Mouse (Mus musculus): ENCODE results near the gene Sox6. TPM values are rescaled to one million over a fixed set of nuclear protein-coding genes. Genes with fewer than 3 reads are reported as not detected.
A peak's percentile ranks its signal among the peaks of the same experiment; 100 is the strongest.

Gene Sox6
- polyA plus RNA-seq, 1 experiment from 2014 or later = 63.2 TPM

- ATAC-seq (ENCODE audit: low FRiP score, low read depth) = no peak
- Histone ChIP-seq H3K4me2 (replicated peaks) (no peak overlapping the region), H3K9me3 (no peaks in the 10 kb centered on the region), H3K27ac (replicated peaks) (no peak overlapping the region), H3K9ac (replicated peaks) (no peak overlapping the region), H3K27me3 (no peaks in the 10 kb centered on the region), H3K4me1 (no peaks in the 10 kb centered on the region), H3K36me3 (no peaks in the 10 kb centered on the region), H3K4me3 (no peak overlapping the region)
- whole genome bisulfite sequencing = 88% methylated on average over 5 of the region's 5 CpGs
These were observed 58.6 kb downstream of the Sox6 start for GRCm38 (mm10) chr7:115979813-115980512.

- H3K36me3 ChIP-seq = no peaks in the 10 kb centered on the region
- no peak overlapping the region for H3K4me3 ChIP-seq
- no peak overlapping the region for H3K9ac ChIP-seq (replicated peaks)
- no peaks in the 10 kb centered on the region for H3K4me1 ChIP-seq
- H3K9me3 ChIP-seq = no peaks in the 10 kb centered on the region
- 96% methylated on average over 2 of the region's 2 CpGs for WGBS
- no peaks in the 10 kb centered on the region for H3K27me3 ChIP-seq
- H3K27ac ChIP-seq (replicated peaks) = no peak overlapping the region
- no peak overlapping the region for H3K4me2 ChIP-seq (replicated peaks)
- no peak for ATAC-seq (ENCODE audit: low FRiP score, low read depth)
These were observed 64.1 kb downstream of the Sox6 start for GRCm38 (mm10) chr7:115974518-115974917.

GRCm38 (mm10) chr7:115967186-115967585 is 71.4 kb downstream of the Sox6 start:
- Histone ChIP-seq H3K27me3 (no peaks in the 10 kb centered on the region), H3K4me1 (0 out of 2 replicates have a peak, but pooled peaks cover 3% of the 10 kb centered on the region), H3K4me2 (replicated peaks) (no peak overlapping the region), H3K4me3 (no peak overlapping the region), H3K27ac (replicated peaks) (no peak overlapping the region), H3K9me3 (no peaks in the 10 kb centered on the region), H3K9ac (replicated peaks) (no peak overlapping the region), H3K36me3 (no peaks in the 10 kb centered on the region)
- ATAC-seq (ENCODE audit: low FRiP score, low read depth) = no peak
- WGBS = 89% methylated on average over 4 of the region's 4 CpGs

- Histone ChIP-seq H3K36me3 (no peaks in the 10 kb centered on the region), H3K4me1 (0 out of 2 replicates have a peak, but pooled peaks cover 3% of the 10 kb centered on the region), H3K4me3 (no peak overlapping the region), H3K9me3 (no peaks in the 10 kb centered on the region), H3K9ac (replicated peaks) (no peak overlapping the region), H3K27ac (replicated peaks) (no peak overlapping the region), H3K4me2 (replicated peaks) (no peak overlapping the region), H3K27me3 (no peaks in the 10 kb centered on the region)
- 63% methylated on average over 4 of the region's 4 CpGs for WGBS
- ATAC-seq (ENCODE audit: low FRiP score, low read depth) = no peak
These were observed 72.4 kb downstream of the Sox6 start for GRCm38 (mm10) chr7:115966181-115966580.

- Histone ChIP-seq H3K4me3 (no peak overlapping the region), H3K4me2 (replicated peaks) (no peak overlapping the region), H3K9me3 (no peaks in the 10 kb centered on the region), H3K36me3 (no peaks in the 10 kb centered on the region), H3K4me1 (no peaks in the 10 kb centered on the region), H3K27me3 (no peaks in the 10 kb centered on the region), H3K27ac (replicated peaks) (no peak overlapping the region), H3K9ac (replicated peaks) (no peak overlapping the region)
- no peak for ATAC-seq (ENCODE audit: low FRiP score, low read depth)
- WGBS = 82% methylated on average over 3 of the region's 3 CpGs
These were observed 85.5 kb downstream of the Sox6 start for GRCm38 (mm10) chr7:115953046-115953445.

GRCm38 (mm10) chr7:115952235-115952634 is 86.4 kb downstream of the Sox6 start:
- H3K4me1 ChIP-seq = no peaks in the 10 kb centered on the region
- H3K9ac ChIP-seq (replicated peaks) = no peak overlapping the region
- H3K4me3 ChIP-seq = no peak overlapping the region
- H3K9me3 ChIP-seq = no peaks in the 10 kb centered on the region
- H3K27ac ChIP-seq (replicated peaks) = no peak overlapping the region
- ATAC-seq (ENCODE audit: low FRiP score, low read depth) = no peak
- no peak overlapping the region for H3K4me2 ChIP-seq (replicated peaks)
- H3K36me3 ChIP-seq = no peaks in the 10 kb centered on the region
- H3K27me3 ChIP-seq = no peaks in the 10 kb centered on the region
- 67% methylated on average over 3 of the region's 3 CpGs for WGBS

- Histone ChIP-seq H3K4me2 (replicated peaks) (no peak overlapping the region), H3K9me3 (no peaks in the 10 kb centered on the region), H3K9ac (replicated peaks) (no peak overlapping the region), H3K27me3 (no peaks in the 10 kb centered on the region), H3K36me3 (no peaks in the 10 kb centered on the region), H3K4me1 (no peaks in the 10 kb centered on the region), H3K27ac (replicated peaks) (no peak overlapping the region), H3K4me3 (no peak overlapping the region)
- ATAC-seq (ENCODE audit: low FRiP score, low read depth) = no peak
- WGBS = 75% methylated on average over 4 of the region's 4 CpGs
These were observed 86.9 kb downstream of the Sox6 start for GRCm38 (mm10) chr7:115951689-115952088.

GRCm38 (mm10) chr7:115947916-115948315 is 90.7 kb downstream of the Sox6 start:
- H3K4me1 ChIP-seq = 0 out of 2 replicates have a peak, but pooled peaks cover 3% of the 10 kb centered on the region
- no peak overlapping the region for H3K4me3 ChIP-seq
- H3K27me3 ChIP-seq = no peaks in the 10 kb centered on the region
- ATAC-seq (ENCODE audit: low FRiP score, low read depth) = no peak
- no peaks in the 10 kb centered on the region for H3K36me3 ChIP-seq
- H3K27ac ChIP-seq (replicated peaks) = no peak overlapping the region
- 29% methylated on average over 2 of the region's 2 CpGs for WGBS
- H3K4me2 ChIP-seq (replicated peaks) = no peak overlapping the region
- no peak overlapping the region for H3K9ac ChIP-seq (replicated peaks)
- no peaks in the 10 kb centered on the region for H3K9me3 ChIP-seq

GRCm38 (mm10) chr7:115946559-115946958 is 92.0 kb downstream of the Sox6 start:
- H3K4me3 ChIP-seq = no peak overlapping the region
- 94% methylated on average over 12 of the region's 12 CpGs for WGBS
- 0 out of 2 replicates have a peak, but pooled peaks cover 3% of the 10 kb centered on the region for H3K4me1 ChIP-seq
- H3K4me2 ChIP-seq (replicated peaks) = no peak overlapping the region
- no peaks in the 10 kb centered on the region for H3K27me3 ChIP-seq
- no peak overlapping the region for H3K9ac ChIP-seq (replicated peaks)
- no peaks in the 10 kb centered on the region for H3K36me3 ChIP-seq
- H3K9me3 ChIP-seq = no peaks in the 10 kb centered on the region
- ATAC-seq (ENCODE audit: low FRiP score, low read depth) = no peak
- no peak overlapping the region for H3K27ac ChIP-seq (replicated peaks)

GRCm38 (mm10) chr7:115945516-115945915 is 93.1 kb downstream of the Sox6 start:
- ATAC-seq (ENCODE audit: low FRiP score, low read depth) = no peak
- no peak overlapping the region for H3K9ac ChIP-seq (replicated peaks)
- H3K4me3 ChIP-seq = no peak overlapping the region
- H3K36me3 ChIP-seq = no peaks in the 10 kb centered on the region
- no peak overlapping the region for H3K27ac ChIP-seq (replicated peaks)
- no peaks in the 10 kb centered on the region for H3K9me3 ChIP-seq
- H3K4me2 ChIP-seq (replicated peaks) = no peak overlapping the region
- 89% methylated on average over 4 of the region's 4 CpGs for WGBS
- 0 out of 2 replicates have a peak, but pooled peaks cover 7% of the 10 kb centered on the region for H3K4me1 ChIP-seq
- no peaks in the 10 kb centered on the region for H3K27me3 ChIP-seq

- WGBS = 76% methylated on average over 5 of the region's 5 CpGs
- Histone ChIP-seq H3K27me3 (no peaks in the 10 kb centered on the region), H3K36me3 (no peaks in the 10 kb centered on the region), H3K4me3 (no peak overlapping the region), H3K27ac (replicated peaks) (no peak overlapping the region), H3K9me3 (no peaks in the 10 kb centered on the region), H3K4me2 (replicated peaks) (no peak overlapping the region), H3K4me1 (0 out of 2 replicates have a peak, but pooled peaks cover 7% of the 10 kb centered on the region), H3K9ac (replicated peaks) (no peak overlapping the region)
- ATAC-seq (ENCODE audit: low FRiP score, low read depth) = no peak
These were observed 94.3 kb downstream of the Sox6 start for GRCm38 (mm10) chr7:115944250-115944649.

GRCm38 (mm10) chr7:115941766-115942165 is 96.8 kb downstream of the Sox6 start:
- ATAC-seq (ENCODE audit: low FRiP score, low read depth) = no peak
- 53% methylated on average over 6 of the region's 6 CpGs for WGBS
- Histone ChIP-seq H3K4me3 (no peak overlapping the region), H3K36me3 (no peaks in the 10 kb centered on the region), H3K4me1 (0 out of 2 replicates have a peak, but pooled peaks cover 7% of the 10 kb centered on the region), H3K9me3 (no peaks in the 10 kb centered on the region), H3K9ac (replicated peaks) (no peak overlapping the region), H3K27ac (replicated peaks) (peak overlapping the region; percentile 20; the same call in 1 of the 2 replicates), H3K4me2 (replicated peaks) (no peak overlapping the region), H3K27me3 (no peaks in the 10 kb centered on the region)
